Mouse (Mus musculus) retina, adult 2 months (tissue): ENCODE data around the gene Nfatc2.

Experiments
- DNase-seq: peaks from one replicate; pipeline ENCODE4 v3.0.0-alpha.2; 2012; ENCODE audit warnings: low read depth, low spot score

Gene Nfatc2

GRCm38 (mm10) chr2:168438981-168439452, 162.4 kb downstream of the Nfatc2 start:
- no peak for DNase-seq

GRCm38 (mm10) chr2:168434187-168434586, 167.3 kb downstream of the Nfatc2 start:
- DNase-seq: no peak

- DNase-seq: no peak
Observed at GRCm38 (mm10) chr2:168433392-168433791, 168.1 kb downstream of the Nfatc2 start.

- DNase-seq: no peak
Observed at GRCm38 (mm10) chr2:168432394-168432793, 169.1 kb downstream of the Nfatc2 start.

- DNase-seq: no peak
Observed at GRCm38 (mm10) chr2:168429598-168429997, 171.9 kb downstream of the Nfatc2 start.

- no peak for DNase-seq
Observed at GRCm38 (mm10) chr2:168428375-168428901, 173.0 kb downstream of the Nfatc2 start.
